Mouse (Mus musculus): ENCODE measurements around the gene Fbxl14.

The Fbxl14 gene

GRCm38 (mm10) chr6:119470777-119471176, 8.7 kb upstream of the Fbxl14 start:
- no peak for DNase-seq (ENCODE audit: low read depth, low spot score)

GRCm38 (mm10) chr6:119472135-119472534, 7.3 kb upstream of the Fbxl14 start:
- DNase-seq (ENCODE audit: low read depth, low spot score): peak; percentile 65

GRCm38 (mm10) chr6:119472705-119473104, 6.8 kb upstream of the Fbxl14 start:
- no peak for DNase-seq (ENCODE audit: low read depth, low spot score)

- no peak for DNase-seq (ENCODE audit: low read depth, low spot score)
Measured at GRCm38 (mm10) chr6:119473446-119473845, 6.0 kb upstream of the Fbxl14 start.

- no peak for DNase-seq (ENCODE audit: low read depth, low spot score)
Measured at GRCm38 (mm10) chr6:119473992-119474391, 5.5 kb upstream of the Fbxl14 start.

GRCm38 (mm10) chr6:119475988-119476387, 3.5 kb upstream of the Fbxl14 start:
- DNase-seq (ENCODE audit: low read depth, low spot score): no peak

- no peak for DNase-seq (ENCODE audit: low read depth, low spot score)
Measured at GRCm38 (mm10) chr6:119477686-119478310, 1.7 kb upstream of the Fbxl14 start.

GRCm38 (mm10) chr6:119478560-119479342, 717 bp upstream of the Fbxl14 start:
- DNase-seq (ENCODE audit: low read depth, low spot score): peak; percentile 91

GRCm38 (mm10) chr6:119479876-119480705, 623 bp downstream of the Fbxl14 start:
- peak; percentile 75 for DNase-seq (ENCODE audit: low read depth, low spot score)

GRCm38 (mm10) chr6:119480706-119481331, 1.4 kb downstream of the Fbxl14 start:
- peak; percentile 32 for DNase-seq (ENCODE audit: low read depth, low spot score)

- DNase-seq (ENCODE audit: low read depth, low spot score): peak; percentile 50
Measured at GRCm38 (mm10) chr6:119481741-119482390, 2.4 kb downstream of the Fbxl14 start.

GRCm38 (mm10) chr6:119482958-119483600, 3.6 kb downstream of the Fbxl14 start:
- peak; percentile 78 for DNase-seq (ENCODE audit: low read depth, low spot score)

GRCm38 (mm10) chr6:119485486-119485885, 6.0 kb downstream of the Fbxl14 start:
- peak; percentile 59 for DNase-seq (ENCODE audit: low read depth, low spot score)

- no peak for DNase-seq (ENCODE audit: low read depth, low spot score)
Measured at GRCm38 (mm10) chr6:119486381-119487084, 7.1 kb downstream of the Fbxl14 start.

- no peak for DNase-seq (ENCODE audit: low read depth, low spot score)
Measured at GRCm38 (mm10) chr6:119487085-119487458, 7.6 kb downstream of the Fbxl14 start.

- no peak for DNase-seq (ENCODE audit: low read depth, low spot score)
Measured at GRCm38 (mm10) chr6:119487619-119488018, 8.2 kb downstream of the Fbxl14 start.

- DNase-seq (ENCODE audit: low read depth, low spot score): peak; percentile 82
Measured at GRCm38 (mm10) chr6:119489765-119490164, 10.3 kb downstream of the Fbxl14 start.

GRCm38 (mm10) chr6:119490549-119490948, 11.1 kb downstream of the Fbxl14 start:
- peak; percentile 38 for DNase-seq (ENCODE audit: low read depth, low spot score)

GRCm38 (mm10) chr6:119491006-119491405, 11.5 kb downstream of the Fbxl14 start:
- no peak for DNase-seq (ENCODE audit: low read depth, low spot score)

- peak; percentile 38 for DNase-seq (ENCODE audit: low read depth, low spot score)
Measured at GRCm38 (mm10) chr6:119491997-119492629, 12.6 kb downstream of the Fbxl14 start.
